Mouse (Mus musculus) neutrophil, adult 5-6 weeks (primary cell): ENCODE measurements around the gene F12. TPM values are rescaled to one million over a fixed set of nuclear protein-coding genes. Genes with fewer than 3 reads are reported as not detected.
A peak's percentile ranks its signal among the peaks of the same experiment; 100 is the strongest.

Experiments
- ATAC-seq: fragments of 151-379, 151-347 bp; 2 replicates; pipeline ENCODE4 v1.8.0; 2017; ENCODE audit warnings: mild to moderate bottlenecking, moderate TSS enrichment; ENCODE audit not compliant: insufficient number of reproducible peaks, poor library complexity, low FRiP score, severe bottlenecking; ENCODE audit errors: extremely low read depth
- total RNA-seq: library from RNA; stranded (forward); fragments of 200-1000 nt; gene quantifications from 2 replicates; pipeline ENCODE4 v1.2.3, GENCODE M21; 2017

Gene F12
- total RNA-seq, 1 experiment from 2014 or later = 2.6 TPM

GRCm38 (mm10) chr13:55399300-55400038 lies 27.1 kb downstream of the F12 start:
- ATAC-seq = no peak

GRCm38 (mm10) chr13:55398088-55398487 lies 28.5 kb downstream of the F12 start, which contains the start of gene Slc34a1:
Slc34a1 (plus strand) TSS chr13:55398187.
- ATAC-seq = no peak

- ATAC-seq = no peak
These were observed 33.7 kb downstream of the F12 start for GRCm38 (mm10) chr13:55392933-55393332.

- ATAC-seq = 0 out of 2 replicates have a peak, but pooled peaks have one; percentile 9
These were observed 35.0 kb downstream of the F12 start for GRCm38 (mm10) chr13:55391626-55392029.

GRCm38 (mm10) chr13:55390644-55391043 lies 35.9 kb downstream of the F12 start:
- no peak for ATAC-seq

GRCm38 (mm10) chr13:55381790-55382189 lies 44.8 kb downstream of the F12 start:
- no peak for ATAC-seq

GRCm38 (mm10) chr13:55378907-55379580 lies 47.5 kb downstream of the F12 start:
- no peak for ATAC-seq

- ATAC-seq = no peak
These were observed 50.7 kb downstream of the F12 start for GRCm38 (mm10) chr13:55375877-55376276.

- ATAC-seq = no peak
These were observed 52.2 kb downstream of the F12 start for GRCm38 (mm10) chr13:55374206-55374924.

GRCm38 (mm10) chr13:55371740-55372139 lies 54.9 kb downstream of the F12 start:
- ATAC-seq = no peak

- no peak for ATAC-seq
These were observed 55.4 kb downstream of the F12 start for GRCm38 (mm10) chr13:55371007-55371681.

- no peak for ATAC-seq
These were observed 56.4 kb downstream of the F12 start for GRCm38 (mm10) chr13:55370234-55370633.

GRCm38 (mm10) chr13:55369531-55370114 lies 57.0 kb downstream of the F12 start, which contains the start of gene Rgs14:
Rgs14 (plus strand) TSS chr13:55369732.
- ATAC-seq = peak; percentile 93

GRCm38 (mm10) chr13:55368401-55368800 lies 58.2 kb downstream of the F12 start:
- no peak for ATAC-seq

Other genes starting within 250 kb of the F12 start
- gene Nsd1, start 217.0 kb downstream of the F12 start, total RNA-seq = 211 and 232 TPM in 2 replicates
- 95.5 and 96.0 TPM in 2 replicates for gene Prelid1, start 106.3 kb downstream of the F12 start, total RNA-seq
- gene Rab24, start 104.8 kb downstream of the F12 start, total RNA-seq = 60.8 and 61.9 TPM in 2 replicates
- gene Mxd3, start 97.0 kb downstream of the F12 start, total RNA-seq = 0.61 and 1.7 TPM in 2 replicates
- gene Lman2, start 64.0 kb downstream of the F12 start, total RNA-seq = 75.9 and 87.7 TPM in 2 replicates
- 85.4 and 90.5 TPM in 2 replicates for gene Rgs14, start 57.1 kb downstream of the F12 start, total RNA-seq
- 0.25 and 0.35 TPM in 2 replicates for gene Slc34a1, start 28.6 kb downstream of the F12 start, total RNA-seq
- not detected in 2 replicates for gene Pfn3, start 11.6 kb downstream of the F12 start, total RNA-seq
- 362 and 371 TPM in 2 replicates for gene Grk6, start 18.3 kb upstream of the F12 start, total RNA-seq
- gene Prr7, start 37.5 kb upstream of the F12 start, total RNA-seq = 12.3 and 14.1 TPM in 2 replicates
- gene Dbn1, start 61.3 kb upstream of the F12 start, total RNA-seq = 0.12 TPM in 2 replicates
- 43.2 and 47.3 TPM in 2 replicates for gene Pdlim7, start 86.9 kb upstream of the F12 start, total RNA-seq
- gene Dok3, start 102.5 kb upstream of the F12 start, total RNA-seq = 193 and 198 TPM in 2 replicates
- 107 and 116 TPM in 2 replicates for gene Ddx41, start 109.9 kb upstream of the F12 start, total RNA-seq
- gene Fam193b, start 144.3 kb upstream of the F12 start, total RNA-seq = 108 and 118 TPM in 2 replicates
- 68.9 and 74.4 TPM in 2 replicates for gene Tmed9, start 146.9 kb upstream of the F12 start, total RNA-seq
- 14.7 and 19.1 TPM in 2 replicates for gene B4galt7, start 173.1 kb upstream of the F12 start, total RNA-seq
- gene Caml, start 196.2 kb upstream of the F12 start, total RNA-seq = 29.3 and 53.3 TPM in 2 replicates
- gene Ddx46, start 208.2 kb upstream of the F12 start, total RNA-seq = 206 and 230 TPM in 2 replicates